Mouse (Mus musculus) kidney, postnatal 0 days (tissue): Measurements from ENCODE around the gene Amz2. TPM values are rescaled to one million over a fixed set of nuclear protein-coding genes. Genes with fewer than 3 reads are reported as not detected.

ENCODE experiments used
- ATAC-seq: fragments of 200-750 bp; cut with Nextera tagmentation; replicated peaks from 2 replicates; pipeline ENCODE4 v1.8.0; 2017; ENCODE audit warnings: low read depth, moderate number of reproducible peaks, moderate TSS enrichment, moderate library complexity; ENCODE audit not compliant: low FRiP score
- DNase-seq: peaks from one replicate; pipeline ENCODE4 v3.0.0-alpha.2; 2016; ENCODE audit warnings: low spot score
- H3K27ac ChIP-seq: fragments of 300-500 bp; sonication (generic); 2 replicates; pipeline ENCODE4 v1.5.1; 2014; ENCODE audit warnings: mild to moderate bottlenecking
- H3K27me3 ChIP-seq: fragments of 300-500 bp; sonication (generic); 2 replicates; pipeline ENCODE4 v1.6.1; 2014; ENCODE audit warnings: low read length, mixed read lengths; ENCODE audit not compliant: insufficient read depth
- H3K36me3 ChIP-seq: fragments of 300-500 bp; sonication (generic); 2 replicates; pipeline ENCODE4 v1.6.1; 2014; ENCODE audit warnings: low read length, mixed read lengths; ENCODE audit not compliant: insufficient read depth
- H3K4me1 ChIP-seq: fragments of 300-500 bp; sonication (generic); replicated peaks from 2 replicates; pipeline ENCODE4 v1.6.1; 2014; ENCODE audit warnings: antibody characterized with exemption, low read length, mixed read lengths; ENCODE audit not compliant: insufficient read depth
- H3K4me2 ChIP-seq: fragments of 300-500 bp; sonication (generic); 2 replicates; pipeline ENCODE4 v1.6.1; 2014; ENCODE audit warnings: mild to moderate bottlenecking, low read length, moderate library complexity, mixed read lengths
- H3K4me3 ChIP-seq: fragments of 300-500 bp; sonication (generic); replicated peaks from 2 replicates; pipeline ENCODE4 v1.5.1; 2014; ENCODE audit warnings: low read depth, low read length
- H3K9ac ChIP-seq: fragments of 300-500 bp; sonication (generic); 2 replicates; pipeline ENCODE4 v1.6.1; 2014; ENCODE audit warnings: low read depth, low read length
- H3K9me3 ChIP-seq: fragments of 300-500 bp; sonication (generic); replicated peaks from 2 replicates; pipeline ENCODE4 v1.6.1; 2016; ENCODE audit warnings: low read length, inconsistent platforms, mixed read lengths
- CTCF ChIP-seq: IDR thresholded peaks from 2 replicates; pipeline ENCODE4 v1.5.1; 2016; ENCODE audit warnings: antibody characterized with exemption, low read depth, mild to moderate bottlenecking, moderate library complexity
- WGBS: fragments of 180-500 bp; shearing (Covaris S2); extraction: QIAGEN DNeasy Blood & Tissue Kit; methylation state at CpG from one replicate; pipeline ENCODE4 v1.1.7; 2014; 5-methylcytosine and 5-hydroxymethylcytosine counted together
- polyA plus RNA-seq: library from polyadenylated mRNA; unstranded; fragments of >200 nt; fragmentation: Nextera tagmentation; extraction: Ambion mirVana; gene quantifications from 2 replicates; pipeline ENCODE4 v1.2.1, GENCODE M21; 2015

Amz2 gene
- 30.4 and 32.8 TPM in 2 replicates for polyA plus RNA-seq

- no peaks in the 10 kb centered on the region for H3K27me3 ChIP-seq
- H3K4me1 ChIP-seq: 0 out of 2 replicates have a peak, but pooled peaks cover 4% of the 10 kb centered on the region
- peak within 1 kb of the TSS; percentile 43 for H3K4me3 ChIP-seq
- DNase-seq (peak; percentile 99), ATAC-seq (peak; percentile 96)
- H3K9me3 ChIP-seq: no peaks in the 10 kb centered on the region
- peak within 1 kb of the TSS; percentile 48 for H3K4me2 ChIP-seq
- H3K27ac ChIP-seq: peak within 1 kb of the TSS; percentile 69
- H3K36me3 ChIP-seq: peaks cover 14% of the 10 kb centered on the region; the same call in 1 of the 2 replicates
- H3K9ac ChIP-seq: peak within 1 kb of the TSS; percentile 60
- under 1% methylated on average over 65 of the region's 65 CpGs for WGBS
- peak; percentile 90 for TF ChIP-seq CTCF
Measured at GRCm38 (mm10) chr11:109425392-109426271, at the start of gene Amz2. Gene Amz2, plus strand, starts transcription at chr11:109425946.

- DNase-seq: no peak
- Histone ChIP-seq H3K9ac (no peak overlapping the region), H3K4me1 (peaks cover 16% of the 10 kb centered on the region; the same call in 1 of the 2 replicates), H3K27ac (peak overlapping the region; percentile 36; the same call in 1 of the 2 replicates), H3K9me3 (no peaks in the 10 kb centered on the region), H3K4me2 (no peak overlapping the region), H3K4me3 (no peak overlapping the region), H3K27me3 (no peaks in the 10 kb centered on the region), H3K36me3 (no peaks in the 10 kb centered on the region)
- WGBS: 54% methylated on average over 7 of the region's 7 CpGs
- TF ChIP-seq CTCF: no peak
- no peak for ATAC-seq
Measured at GRCm38 (mm10) chr11:109376484-109377143, 49.1 kb upstream of the Amz2 start.

- no peak for TF ChIP-seq CTCF
- ATAC-seq: no peak
- peaks cover 16% of the 10 kb centered on the region; the same call in 1 of the 2 replicates for H3K4me1 ChIP-seq
- WGBS: 25% methylated on average over 10 of the region's 10 CpGs
- no peaks in the 10 kb centered on the region for H3K27me3 ChIP-seq
- no peaks in the 10 kb centered on the region for H3K9me3 ChIP-seq
- no peak overlapping the region for H3K27ac ChIP-seq
- H3K36me3 ChIP-seq: no peaks in the 10 kb centered on the region
- H3K4me2 ChIP-seq: no peak overlapping the region
- DNase-seq: no peak
- H3K4me3 ChIP-seq: no peak overlapping the region
- H3K9ac ChIP-seq: no peak overlapping the region
Measured at GRCm38 (mm10) chr11:109377477-109377876, 48.3 kb upstream of the Amz2 start.

GRCm38 (mm10) chr11:109378051-109378450 is 47.7 kb upstream of the Amz2 start:
- DNase-seq (no peak), ATAC-seq (no peak)
- no peak overlapping the region for H3K4me2 ChIP-seq
- no peak for TF ChIP-seq CTCF
- H3K4me1 ChIP-seq: peaks cover 16% of the 10 kb centered on the region; the same call in 1 of the 2 replicates
- no peaks in the 10 kb centered on the region for H3K9me3 ChIP-seq
- 66% methylated on average over 7 of the region's 7 CpGs for WGBS
- H3K4me3 ChIP-seq: no peak overlapping the region
- no peak overlapping the region for H3K9ac ChIP-seq
- no peaks in the 10 kb centered on the region for H3K27me3 ChIP-seq
- H3K36me3 ChIP-seq: no peaks in the 10 kb centered on the region
- no peak overlapping the region for H3K27ac ChIP-seq

GRCm38 (mm10) chr11:109380662-109381061 is 45.1 kb upstream of the Amz2 start:
- Histone ChIP-seq H3K36me3 (no peaks in the 10 kb centered on the region), H3K27ac (no peak overlapping the region), H3K9me3 (no peaks in the 10 kb centered on the region), H3K27me3 (no peaks in the 10 kb centered on the region), H3K4me2 (no peak overlapping the region), H3K4me3 (no peak overlapping the region), H3K4me1 (peaks cover 24% of the 10 kb centered on the region; the same call in 1 of the 2 replicates), H3K9ac (no peak overlapping the region)
- no peak for ATAC-seq
- WGBS: 65% methylated on average over 5 of the region's 5 CpGs
- no peak for DNase-seq
- TF ChIP-seq CTCF: no peak

- 84% methylated on average over 8 of the region's 8 CpGs for WGBS
- Histone ChIP-seq H3K4me3 (no peak overlapping the region), H3K4me2 (no peak overlapping the region), H3K27me3 (no peaks in the 10 kb centered on the region), H3K36me3 (no peaks in the 10 kb centered on the region), H3K27ac (0 out of 2 replicates have a peak overlapping the region, but pooled peaks have one; percentile 8), H3K9me3 (no peaks in the 10 kb centered on the region), H3K4me1 (0 out of 2 replicates have a peak, but pooled peaks cover 8% of the 10 kb centered on the region), H3K9ac (0 out of 2 replicates have a peak overlapping the region, but pooled peaks have one; percentile 18)
- ATAC-seq: no peak
- DNase-seq: no peak
- no peak for TF ChIP-seq CTCF
Measured at GRCm38 (mm10) chr11:109385296-109385695, 40.5 kb upstream of the Amz2 start.
